Mouse (Mus musculus) forebrain, embryonic 12.5 days (tissue): ENCODE measurements around the gene Capns2. TPM values are rescaled to one million over a fixed set of nuclear protein-coding genes. Genes with fewer than 3 reads are reported as not detected.
"Not testable (repeated sequence)": the region's sequence is repeated elsewhere in the genome, so short reads cannot be mapped to it uniquely, and the experiment has no call there.

ENCODE experiments used
- ATAC-seq: fragments of 200-750 bp; cut with Nextera tagmentation; 2 replicates; pipeline ENCODE4 v1.8.0; 2017; ENCODE audit warnings: moderate TSS enrichment; ENCODE audit not compliant: low FRiP score
- H3K27ac ChIP-seq: fragments of 300-500 bp; sonication (generic); 2 replicates; pipeline ENCODE4 v1.5.1; 2016; ENCODE audit warnings: mild to moderate bottlenecking
- H3K27me3 ChIP-seq: fragments of 300-500 bp; sonication (generic); 2 replicates; pipeline ENCODE4 v1.6.1; 2016; ENCODE audit warnings: mild to moderate bottlenecking
- H3K36me3 ChIP-seq: fragments of 300-500 bp; sonication (generic); replicated peaks from 2 replicates; pipeline ENCODE4 v1.6.1; 2016; ENCODE audit warnings: mild to moderate bottlenecking
- H3K4me1 ChIP-seq: fragments of 300-500 bp; sonication (generic); 2 replicates; pipeline ENCODE4 v1.6.1; 2016
- H3K4me2 ChIP-seq: fragments of 300-500 bp; sonication (generic); 2 replicates; pipeline ENCODE4 v1.6.1; 2016; ENCODE audit warnings: mild to moderate bottlenecking, moderate library complexity
- H3K4me3 ChIP-seq: fragments of 300-500 bp; sonication (generic); replicated peaks from 2 replicates; pipeline ENCODE4 v1.5.1; 2016; ENCODE audit warnings: mild to moderate bottlenecking
- H3K9ac ChIP-seq: fragments of 300-500 bp; sonication (generic); 2 replicates; pipeline ENCODE4 v1.6.1; 2016; ENCODE audit warnings: mild to moderate bottlenecking
- H3K9me3 ChIP-seq: fragments of 300-500 bp; sonication (generic); 2 replicates; pipeline ENCODE4 v1.6.1; 2016
- WGBS: fragments of 180-500 bp; shearing (Covaris S2); methylation state at CpG from one replicate; pipeline ENCODE4 v1.1.7; 2016; 5-methylcytosine and 5-hydroxymethylcytosine counted together
- polyA plus RNA-seq: library from polyadenylated mRNA; unstranded; fragments of >200 nt; fragmentation: Nextera tagmentation; extraction: Ambion mirVana; gene quantifications from 2 replicates; pipeline ENCODE4 v1.2.1, GENCODE M21; 2016

Capns2 gene
- polyA plus RNA-seq, 1 experiment from 2014 or later, result 0.26 TPM

GRCm38 (mm10) chr8:92883771-92884170 is 17.4 kb upstream of the Capns2 start:
- Histone ChIP-seq H3K9me3 (no peaks in the 10 kb centered on the region), H3K4me1 (no peaks in the 10 kb centered on the region), H3K9ac (no peak overlapping the region), H3K4me3 (no peak overlapping the region), H3K27me3 (no peaks in the 10 kb centered on the region), H3K4me2 (no peak overlapping the region), H3K27ac (no peak overlapping the region), H3K36me3 (no peaks in the 10 kb centered on the region)
- WGBS, result 88% methylated on average over 2 of the region's 2 CpGs
- ATAC-seq, result no peak

- not testable (repeated sequence) for H3K4me2 ChIP-seq, H3K4me1 ChIP-seq, ATAC-seq, H3K4me3 ChIP-seq, H3K9me3 ChIP-seq, H3K36me3 ChIP-seq, H3K27me3 ChIP-seq, H3K9ac ChIP-seq, H3K27ac ChIP-seq
- WGBS, result 87% methylated on average over 3 of the region's 3 CpGs
Measured at GRCm38 (mm10) chr8:92892216-92892615, 9.0 kb upstream of the Capns2 start.

GRCm38 (mm10) chr8:92893870-92894269 is 7.3 kb upstream of the Capns2 start:
- Histone ChIP-seq H3K9me3 (no peaks in the 10 kb centered on the region), H3K27ac (no peak overlapping the region), H3K4me2 (no peak overlapping the region), H3K4me3 (no peak overlapping the region), H3K27me3 (no peaks in the 10 kb centered on the region), H3K36me3 (no peaks in the 10 kb centered on the region), H3K4me1 (no peaks in the 10 kb centered on the region), H3K9ac (no peak overlapping the region)
- WGBS, result 81% methylated on average over 2 of the region's 2 CpGs
- no peak for ATAC-seq

- no peaks in the 10 kb centered on the region for H3K4me1 ChIP-seq
- ATAC-seq, result no peak
- no peaks in the 10 kb centered on the region for H3K36me3 ChIP-seq
- no peak overlapping the region for H3K27ac ChIP-seq
- H3K9me3 ChIP-seq, result no peaks in the 10 kb centered on the region
- H3K9ac ChIP-seq, result no peak overlapping the region
- WGBS, result 90% methylated on average over 7 of the region's 7 CpGs
- no peak overlapping the region for H3K4me3 ChIP-seq
- no peaks in the 10 kb centered on the region for H3K27me3 ChIP-seq
- H3K4me2 ChIP-seq, result no peak overlapping the region
Measured at GRCm38 (mm10) chr8:92895053-92895452, 6.2 kb upstream of the Capns2 start.

GRCm38 (mm10) chr8:92896056-92896455 is 5.2 kb upstream of the Capns2 start:
- no peak overlapping the region for H3K4me2 ChIP-seq
- no peaks in the 10 kb centered on the region for H3K36me3 ChIP-seq
- H3K9me3 ChIP-seq, result no peaks in the 10 kb centered on the region
- no peaks in the 10 kb centered on the region for H3K27me3 ChIP-seq
- no peak overlapping the region for H3K4me3 ChIP-seq
- H3K27ac ChIP-seq, result no peak overlapping the region
- WGBS, result 77% methylated on average over 1 of the region's 1 CpGs
- no peak overlapping the region for H3K9ac ChIP-seq
- no peak for ATAC-seq
- H3K4me1 ChIP-seq, result no peaks in the 10 kb centered on the region

GRCm38 (mm10) chr8:92896611-92897010 is 4.6 kb upstream of the Capns2 start:
- Histone ChIP-seq H3K4me2 (no peak overlapping the region), H3K4me1 (no peaks in the 10 kb centered on the region), H3K9ac (no peak overlapping the region), H3K27ac (no peak overlapping the region), H3K27me3 (no peaks in the 10 kb centered on the region), H3K4me3 (no peak overlapping the region), H3K36me3 (no peaks in the 10 kb centered on the region), H3K9me3 (no peaks in the 10 kb centered on the region)
- ATAC-seq, result no peak
- WGBS, result 81% methylated on average over 5 of the region's 5 CpGs

- no peak overlapping the region for H3K4me3 ChIP-seq
- no peak overlapping the region for H3K27ac ChIP-seq
- no peak for ATAC-seq
- no peaks in the 10 kb centered on the region for H3K9me3 ChIP-seq
- WGBS, result 93% methylated on average over 4 of the region's 4 CpGs
- H3K27me3 ChIP-seq, result no peaks in the 10 kb centered on the region
- H3K4me2 ChIP-seq, result no peak overlapping the region
- H3K4me1 ChIP-seq, result no peaks in the 10 kb centered on the region
- no peaks in the 10 kb centered on the region for H3K36me3 ChIP-seq
- H3K9ac ChIP-seq, result no peak overlapping the region
Measured at GRCm38 (mm10) chr8:92897794-92898193, 3.4 kb upstream of the Capns2 start.

- H3K36me3 ChIP-seq, result no peaks in the 10 kb centered on the region
- H3K27me3 ChIP-seq, result no peaks in the 10 kb centered on the region
- ATAC-seq, result no peak
- no peaks in the 10 kb centered on the region for H3K9me3 ChIP-seq
- no peak overlapping the region for H3K9ac ChIP-seq
- no peaks in the 10 kb centered on the region for H3K4me1 ChIP-seq
- no peak overlapping the region for H3K4me3 ChIP-seq
- 86% methylated on average over 9 of the region's 9 CpGs for WGBS
- no peak overlapping the region for H3K4me2 ChIP-seq
- no peak overlapping the region for H3K27ac ChIP-seq
Measured at GRCm38 (mm10) chr8:92899590-92899989, 1.6 kb upstream of the Capns2 start.

GRCm38 (mm10) chr8:92902981-92903380 is 1.8 kb downstream of the Capns2 start:
- 87% methylated on average over 2 of the region's 2 CpGs for WGBS

GRCm38 (mm10) chr8:92903488-92904135 is 2.4 kb downstream of the Capns2 start:
- no peak for ATAC-seq
- no peaks in the 10 kb centered on the region for H3K9me3 ChIP-seq
- no peak overlapping the region for H3K9ac ChIP-seq
- H3K4me1 ChIP-seq, result no peaks in the 10 kb centered on the region
- WGBS, result 88% methylated on average over 11 of the region's 11 CpGs
- H3K4me3 ChIP-seq, result no peak overlapping the region
- H3K36me3 ChIP-seq, result no peaks in the 10 kb centered on the region
- H3K4me2 ChIP-seq, result no peak overlapping the region
- H3K27ac ChIP-seq, result no peak overlapping the region
- H3K27me3 ChIP-seq, result no peaks in the 10 kb centered on the region

More at GRCm38 (mm10) chr8:92902981-92903380, 1.8 kb downstream of the Capns2 start:
- Histone ChIP-seq H3K9me3 (no peaks in the 10 kb centered on the region), H3K27me3 (no peaks in the 10 kb centered on the region), H3K36me3 (no peaks in the 10 kb centered on the region), H3K4me3 (no peak overlapping the region), H3K9ac (no peak overlapping the region), H3K4me1 (no peaks in the 10 kb centered on the region), H3K27ac (no peak overlapping the region), H3K4me2 (no peak overlapping the region)
- ATAC-seq, result no peak

GRCm38 (mm10) chr8:92906553-92906952 is 5.3 kb downstream of the Capns2 start:
- Histone ChIP-seq H3K4me1 (no peaks in the 10 kb centered on the region), H3K4me3 (no peak overlapping the region), H3K27me3 (no peaks in the 10 kb centered on the region), H3K9me3 (no peaks in the 10 kb centered on the region), H3K36me3 (no peaks in the 10 kb centered on the region), H3K4me2 (no peak overlapping the region), H3K9ac (no peak overlapping the region), H3K27ac (no peak overlapping the region)
- WGBS, result 94% methylated on average over 9 of the region's 9 CpGs
- no peak for ATAC-seq

GRCm38 (mm10) chr8:92908448-92908847 is 7.2 kb downstream of the Capns2 start:
- no peak for ATAC-seq
- no peak overlapping the region for H3K9ac ChIP-seq
- 92% methylated on average over 2 of the region's 2 CpGs for WGBS
- H3K27me3 ChIP-seq, result no peaks in the 10 kb centered on the region
- H3K4me3 ChIP-seq, result no peak overlapping the region
- no peak overlapping the region for H3K27ac ChIP-seq
- H3K36me3 ChIP-seq, result no peaks in the 10 kb centered on the region
- no peaks in the 10 kb centered on the region for H3K9me3 ChIP-seq
- no peaks in the 10 kb centered on the region for H3K4me1 ChIP-seq
- H3K4me2 ChIP-seq, result no peak overlapping the region

GRCm38 (mm10) chr8:92911477-92911876 is 10.3 kb downstream of the Capns2 start:
- no peak for ATAC-seq
- WGBS, result 74% methylated on average over 3 of the region's 3 CpGs
- no peaks in the 10 kb centered on the region for H3K36me3 ChIP-seq
- H3K9me3 ChIP-seq, result no peaks in the 10 kb centered on the region
- no peak overlapping the region for H3K27ac ChIP-seq
- no peak overlapping the region for H3K9ac ChIP-seq
- no peaks in the 10 kb centered on the region for H3K4me1 ChIP-seq
- no peaks in the 10 kb centered on the region for H3K27me3 ChIP-seq
- H3K4me2 ChIP-seq, result no peak overlapping the region
- H3K4me3 ChIP-seq, result no peak overlapping the region
